Mouse (Mus musculus): Measurements from ENCODE around the gene Taf1. TPM values are rescaled to one million over a fixed set of nuclear protein-coding genes. Genes with fewer than 3 reads are reported as not detected.
A peak's percentile ranks its signal among the peaks of the same experiment; 100 is the strongest.

The Taf1 gene
- polyA plus RNA-seq, 2 experiments, result 14.4 to 31.7 TPM

DNA sequence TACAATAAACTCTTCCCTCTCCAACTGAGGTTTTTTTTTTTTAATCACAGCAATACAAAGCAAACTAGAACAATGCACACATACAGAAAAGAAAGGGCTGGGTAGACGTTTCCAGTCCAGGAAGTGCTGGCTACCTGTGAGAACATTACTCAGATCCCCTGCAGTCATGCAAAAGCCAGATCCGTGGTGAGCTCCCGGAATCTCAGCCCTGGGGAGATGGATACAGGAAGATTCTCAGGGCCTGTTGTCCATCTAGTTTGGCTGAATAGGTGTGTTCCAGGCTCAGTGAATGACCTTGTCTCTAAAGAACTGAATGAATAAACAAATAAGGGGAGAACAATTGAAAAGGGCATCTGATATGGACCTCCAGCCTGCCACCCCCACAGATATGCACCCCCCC, 90.0 kb downstream of the Taf1 start:
- WGBS, result 59% methylated on average over 3 of the region's 3 CpGs
- no peak overlapping the region for H3K9ac ChIP-seq (ENCODE audit: low read depth, low read length, severe bottlenecking)
- no peak for TF ChIP-seq POLR2A (IDR thresholded peaks at IDR 0.05; ENCODE audit: borderline replicate concordance, extremely low read depth, insufficient read depth, insufficient read length)
- DNase-seq (ENCODE audit: low spot score), result no peak
- H3K9me3 ChIP-seq (ENCODE audit: control insufficient read depth, low read length), result no peaks in the 10 kb centered on the region
- no peak overlapping the region for H3K27ac ChIP-seq (replicated peaks; ENCODE audit: low read depth, low read length)
- no peak overlapping the region for H3K4me3 ChIP-seq (replicated peaks; ENCODE audit: low read length)
- no peak for ATAC-seq (ENCODE audit: low FRiP score, low read depth)
- H3K4me1 ChIP-seq (ENCODE audit: control insufficient read depth, insufficient read depth, low read length), result no peaks in the 10 kb centered on the region
- no peaks in the 10 kb centered on the region for H3K27me3 ChIP-seq (ENCODE audit: control insufficient read depth, insufficient read depth, low read length)
- no peak overlapping the region for H3K4me2 ChIP-seq (replicated peaks; ENCODE audit: low read depth, low read length, severe bottlenecking)
- H3K36me3 ChIP-seq (ENCODE audit: control insufficient read depth, insufficient read depth, low read length), result no peaks in the 10 kb centered on the region

DNA sequence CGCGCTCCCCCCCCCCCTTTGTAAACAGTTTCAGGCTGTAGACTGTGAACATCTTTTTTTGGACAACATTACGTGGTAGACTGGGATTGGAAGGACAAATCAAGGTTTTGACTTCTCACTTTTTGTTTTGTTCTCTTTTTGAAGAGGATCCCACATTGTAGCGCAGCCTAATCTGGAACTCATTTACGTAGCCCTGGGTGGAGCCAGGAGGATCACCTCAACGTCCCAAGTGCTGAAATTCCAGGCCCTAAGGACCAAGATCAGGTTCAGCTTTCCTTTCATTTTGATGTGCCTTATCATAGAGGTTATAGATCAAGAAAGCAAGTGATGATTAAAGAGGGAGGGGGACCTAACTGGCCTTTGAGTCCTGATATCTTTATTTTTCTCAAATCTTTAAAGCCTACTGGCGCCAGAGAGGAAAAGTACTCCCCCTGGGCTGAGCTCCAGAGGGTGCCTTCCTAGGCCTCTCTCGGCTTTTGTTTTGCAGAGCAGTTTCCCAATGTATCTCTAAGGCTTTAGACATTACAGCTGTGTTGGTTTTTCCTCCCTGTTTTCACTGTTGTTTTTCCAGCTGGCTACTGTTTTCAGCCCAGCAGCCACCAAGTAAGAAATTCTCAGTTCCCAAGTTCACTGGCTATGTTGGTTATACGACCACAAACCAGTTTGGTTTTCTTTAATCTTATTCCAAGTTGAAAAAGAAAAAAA, 104.4 kb downstream of the Taf1 start:
- Histone ChIP-seq H3K9me3 (ENCODE audit: control insufficient read depth, low read length) (no peaks in the 10 kb centered on the region), H3K4me1 (ENCODE audit: control insufficient read depth, insufficient read depth, low read length) (no peaks in the 10 kb centered on the region), H3K4me2 (replicated peaks; ENCODE audit: low read depth, low read length, severe bottlenecking) (no peak overlapping the region), H3K9ac (ENCODE audit: low read depth, low read length, severe bottlenecking) (no peak overlapping the region), H3K36me3 (ENCODE audit: control insufficient read depth, insufficient read depth, low read length) (no peaks in the 10 kb centered on the region), H3K27ac (replicated peaks; ENCODE audit: low read depth, low read length) (no peak overlapping the region), H3K27me3 (ENCODE audit: control insufficient read depth, insufficient read depth, low read length) (no peaks in the 10 kb centered on the region), H3K4me3 (replicated peaks; ENCODE audit: low read length) (no peak overlapping the region)
- WGBS, result 37% methylated on average over 7 of the region's 9 CpGs
- no peak for TF ChIP-seq POLR2A (IDR thresholded peaks at IDR 0.05; ENCODE audit: borderline replicate concordance, extremely low read depth, insufficient read depth, insufficient read length)
- ATAC-seq (ENCODE audit: low FRiP score, low read depth) (no peak), DNase-seq (ENCODE audit: low spot score) (no peak)

DNA sequence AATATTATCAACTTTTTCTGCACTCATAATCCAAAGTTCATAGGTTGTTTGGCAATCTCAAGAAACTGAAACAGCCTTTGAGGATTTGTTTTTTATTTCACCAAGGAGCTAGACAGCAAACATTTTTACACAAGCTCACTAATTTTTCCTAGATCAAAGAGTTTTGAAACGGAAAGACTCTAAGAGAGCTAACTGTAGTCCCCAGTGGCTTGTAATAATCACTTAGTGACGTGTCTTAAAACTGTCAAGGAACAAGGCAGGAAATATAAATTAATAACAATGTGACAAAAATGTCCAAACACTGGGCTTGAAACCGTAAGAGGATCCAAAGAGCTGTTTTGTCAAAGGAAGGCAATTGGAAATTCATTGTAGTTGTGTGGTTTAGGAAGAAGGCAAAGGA, 106.3 kb downstream of the Taf1 start:
- 23% methylated on average over 3 of the region's 3 CpGs for WGBS
- Histone ChIP-seq H3K9me3 (ENCODE audit: control insufficient read depth, low read length) (no peaks in the 10 kb centered on the region), H3K9ac (ENCODE audit: low read depth, low read length, severe bottlenecking) (peak overlapping the region; percentile 28; the same call in 1 of the 2 replicates), H3K36me3 (ENCODE audit: control insufficient read depth, insufficient read depth, low read length) (no peaks in the 10 kb centered on the region), H3K4me2 (replicated peaks; ENCODE audit: low read depth, low read length, severe bottlenecking) (peak overlapping the region; percentile 47), H3K27ac (replicated peaks; ENCODE audit: low read depth, low read length) (no peak overlapping the region), H3K4me1 (ENCODE audit: control insufficient read depth, insufficient read depth, low read length) (no peaks in the 10 kb centered on the region), H3K4me3 (replicated peaks; ENCODE audit: low read length) (peak overlapping the region; percentile 61), H3K27me3 (ENCODE audit: control insufficient read depth, insufficient read depth, low read length) (no peaks in the 10 kb centered on the region)
- no peak for ATAC-seq (ENCODE audit: low FRiP score, low read depth)
- DNase-seq (ENCODE audit: low spot score), result no peak
- no peak for TF ChIP-seq POLR2A (IDR thresholded peaks at IDR 0.05; ENCODE audit: borderline replicate concordance, extremely low read depth, insufficient read depth, insufficient read length)

DNA sequence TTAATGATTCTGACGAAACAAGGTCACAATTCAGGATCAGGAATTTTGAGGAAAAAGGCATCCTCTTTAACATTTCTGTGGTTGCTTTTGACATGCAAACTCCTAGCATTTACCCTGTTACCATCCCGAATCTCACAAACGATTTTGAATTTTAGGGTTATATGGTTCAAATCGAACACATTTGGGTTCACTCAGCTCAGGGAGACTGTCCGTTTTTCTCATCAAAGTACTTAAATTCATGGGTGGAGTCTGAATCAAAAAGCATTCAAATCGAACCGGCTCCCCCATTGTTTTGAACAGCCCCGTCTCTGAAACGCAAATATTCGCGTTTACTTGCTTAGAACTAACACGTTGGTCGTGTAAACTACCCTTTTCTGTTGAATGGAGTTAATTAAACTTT, 106.8 kb downstream of the Taf1 start:
- Histone ChIP-seq H3K9ac (ENCODE audit: low read depth, low read length, severe bottlenecking) (peak overlapping the region; percentile 28), H3K9me3 (ENCODE audit: control insufficient read depth, low read length) (no peaks in the 10 kb centered on the region), H3K27ac (replicated peaks; ENCODE audit: low read depth, low read length) (0 out of 2 replicates have a peak overlapping the region, but pooled peaks have one; percentile 1), H3K27me3 (ENCODE audit: control insufficient read depth, insufficient read depth, low read length) (no peaks in the 10 kb centered on the region), H3K36me3 (ENCODE audit: control insufficient read depth, insufficient read depth, low read length) (no peaks in the 10 kb centered on the region), H3K4me1 (ENCODE audit: control insufficient read depth, insufficient read depth, low read length) (no peaks in the 10 kb centered on the region), H3K4me2 (replicated peaks; ENCODE audit: low read depth, low read length, severe bottlenecking) (peak overlapping the region; percentile 47), H3K4me3 (replicated peaks; ENCODE audit: low read length) (peak overlapping the region; percentile 61)
- TF ChIP-seq POLR2A (IDR thresholded peaks at IDR 0.05; ENCODE audit: borderline replicate concordance, extremely low read depth, insufficient read depth, insufficient read length), result no peak
- ATAC-seq (ENCODE audit: low FRiP score, low read depth), result no peak
- whole genome bisulfite sequencing, result 18% methylated on average over 13 of the region's 13 CpGs
- no peak for DNase-seq (ENCODE audit: low spot score)

DNA sequence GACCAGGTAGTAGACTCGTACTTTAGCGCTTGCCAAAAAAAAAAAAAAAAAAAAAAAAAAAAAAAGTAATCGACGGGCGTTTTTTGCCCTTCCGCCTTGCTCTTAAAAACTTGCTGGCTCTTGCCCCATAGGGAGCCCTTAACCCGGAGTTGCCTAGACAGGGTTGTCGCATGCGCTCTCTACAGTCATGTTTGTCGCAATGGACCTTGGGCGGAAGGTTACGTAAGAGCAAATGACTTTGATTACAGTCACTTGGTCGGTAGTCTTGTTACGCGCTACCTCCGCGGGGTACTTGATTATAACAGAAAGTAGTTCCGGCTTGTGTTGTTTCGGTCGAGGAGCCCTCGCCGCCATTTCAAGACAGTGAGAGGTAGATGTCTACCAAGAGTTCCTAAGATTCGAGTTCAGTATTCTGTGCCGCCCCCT, 107.2 kb downstream of the Taf1 start, which contains the start of gene Ogt:
Gene Ogt, plus strand, starts transcription at position 320 of the 426 bp plus-strand sequence.
- WGBS, result 11% methylated on average over 24 of the region's 24 CpGs
- peak within 1 kb of the TSS; percentile 84 for H3K27ac ChIP-seq (replicated peaks; ENCODE audit: low read depth, low read length)
- H3K9me3 ChIP-seq (ENCODE audit: control insufficient read depth, low read length), result no peaks in the 10 kb centered on the region
- no peaks in the 10 kb centered on the region for H3K36me3 ChIP-seq (ENCODE audit: control insufficient read depth, insufficient read depth, low read length)
- peak within 1 kb of the TSS; percentile 83 for H3K9ac ChIP-seq (ENCODE audit: low read depth, low read length, severe bottlenecking)
- ATAC-seq (ENCODE audit: low FRiP score, low read depth), result peak; percentile 90
- no peaks in the 10 kb centered on the region for H3K4me1 ChIP-seq (ENCODE audit: control insufficient read depth, insufficient read depth, low read length)
- peak within 1 kb of the TSS; percentile 56 for H3K4me2 ChIP-seq (replicated peaks; ENCODE audit: low read depth, low read length, severe bottlenecking)
- H3K4me3 ChIP-seq (replicated peaks; ENCODE audit: low read length), result peak within 1 kb of the TSS; percentile 61
- H3K27me3 ChIP-seq (ENCODE audit: control insufficient read depth, insufficient read depth, low read length), result no peaks in the 10 kb centered on the region
- peak; percentile 97 for DNase-seq (ENCODE audit: low spot score)
- TF ChIP-seq POLR2A (IDR thresholded peaks at IDR 0.05; ENCODE audit: borderline replicate concordance, extremely low read depth, insufficient read depth, insufficient read length), result no peak
